Mouse (Mus musculus) cerebellum, postnatal 25 days (tissue): ENCODE measurements around the gene Iqch.

Experiments
- DNase-seq, 2 experiments: peaks; one replicate each; pipeline ENCODE4 v3.0.0; 2021; ENCODE audit warnings: mixed read lengths in 2 of 2

Gene Iqch

GRCm38 (mm10) chr9:63602043-63602939 lies at the start of gene Iqch, which contains the start of gene Aagab:
Gene Iqch, minus strand, starts transcription at chr9:63602493.
Gene Aagab, plus strand, starts transcription at chr9:63602660.
- DNase-seq: peak; percentile 98 to 99

DNA sequence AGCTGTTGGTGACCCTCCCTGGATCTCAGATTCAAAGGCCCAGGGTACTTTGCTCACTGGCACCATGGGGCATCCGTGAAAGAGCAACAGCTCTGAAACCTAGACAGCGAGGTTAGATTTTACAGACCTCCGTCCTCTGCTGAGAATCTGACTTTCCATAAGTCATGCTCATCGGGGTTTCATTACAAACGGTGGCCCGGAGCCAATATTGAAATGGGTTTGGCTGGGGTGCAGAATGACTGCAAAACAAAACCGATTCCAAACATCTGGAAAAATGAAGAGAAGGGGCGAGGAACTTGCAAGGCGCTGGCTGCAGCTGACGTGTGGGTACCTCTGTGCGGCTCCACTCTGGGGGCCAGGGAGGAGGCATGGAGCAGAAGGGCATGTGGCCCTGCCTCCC lies 49.3 kb upstream of the Iqch start:
- DNase-seq: no peak

GRCm38 (mm10) chr9:63650905-63651304 lies 48.6 kb upstream of the Iqch start:
- DNase-seq: peak; percentile 59 to 68

- peak in 1 of 2 experiments; percentile 44 for DNase-seq
Observed at GRCm38 (mm10) chr9:63649841-63650545, 47.7 kb upstream of the Iqch start.

DNA sequence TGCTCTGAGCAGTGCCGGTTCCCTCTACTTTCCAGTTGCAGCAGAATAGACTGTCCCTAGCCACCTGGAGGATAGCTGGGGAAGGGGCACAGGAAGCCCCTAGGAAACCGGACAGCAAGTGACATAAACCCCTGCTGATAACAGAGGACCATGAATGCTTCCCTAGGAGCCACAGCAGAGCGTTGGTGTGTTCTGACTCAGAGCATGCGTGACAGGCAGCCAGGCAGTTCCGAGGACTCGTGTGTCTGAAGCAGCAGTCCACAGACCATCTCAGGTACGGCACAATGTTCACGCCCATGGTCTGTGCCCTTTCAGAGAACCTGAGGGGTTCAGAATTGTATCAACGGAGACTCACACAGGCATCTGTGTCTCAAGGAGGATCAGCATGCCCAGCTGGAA lies 46.2 kb upstream of the Iqch start:
- peak; percentile 33 to 46 for DNase-seq

GRCm38 (mm10) chr9:63647581-63648519 lies 45.6 kb upstream of the Iqch start:
- DNase-seq: peak; percentile 52 to 65

DNA sequence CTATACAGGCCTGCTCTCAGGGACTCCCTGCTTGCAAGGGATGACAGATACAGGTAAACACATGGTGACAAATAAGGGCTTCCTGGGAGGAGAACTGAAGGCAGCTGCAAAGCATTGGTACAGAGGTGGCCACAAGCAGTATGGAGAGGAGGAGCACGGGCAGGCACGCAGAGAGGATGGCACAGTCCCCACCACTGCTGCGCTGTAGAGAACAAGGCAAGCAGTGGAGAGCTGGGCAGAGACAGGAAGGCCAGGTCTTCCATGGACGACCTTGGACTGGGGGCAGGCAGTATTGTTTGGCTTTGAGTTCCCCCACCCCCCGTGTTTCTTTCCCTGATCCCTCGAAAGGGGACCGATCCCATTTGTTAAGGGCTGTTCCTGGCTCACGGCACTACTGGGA lies 42.8 kb upstream of the Iqch start:
- DNase-seq: no peak

- DNase-seq: no peak
Observed at GRCm38 (mm10) chr9:63644011-63644410, 41.7 kb upstream of the Iqch start.

DNA sequence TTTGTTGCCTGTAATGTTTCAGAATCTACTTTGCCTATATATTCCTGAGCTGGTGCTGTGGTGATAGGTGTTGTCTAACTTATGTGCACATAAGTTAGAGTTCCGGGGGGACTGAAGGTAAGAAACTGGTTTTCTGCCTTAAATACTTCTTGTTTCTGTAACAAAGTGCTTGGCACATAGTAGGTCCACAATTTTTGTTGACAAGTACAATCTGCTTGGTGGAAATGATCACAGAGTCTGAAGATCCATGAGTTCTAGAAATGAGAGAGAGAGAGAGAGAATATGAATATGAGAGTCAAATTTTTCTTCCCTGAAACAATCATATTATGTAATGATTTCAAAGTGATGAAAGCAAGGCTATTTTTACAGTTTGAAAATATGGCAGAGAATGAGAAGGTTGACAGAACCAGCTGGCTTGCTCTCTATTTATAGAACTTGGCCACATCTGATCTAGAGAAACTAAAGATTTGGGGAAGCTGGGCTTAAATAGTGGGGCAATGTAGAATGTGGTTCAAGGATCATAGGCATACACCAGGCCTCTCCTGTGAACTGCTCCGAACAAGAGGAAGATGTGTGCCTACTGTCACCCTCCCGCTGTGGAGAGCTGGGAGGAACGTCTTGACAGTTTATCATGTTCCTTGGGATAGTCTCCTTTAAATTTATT lies 39.8 kb upstream of the Iqch start:
- DNase-seq: no peak

DNA sequence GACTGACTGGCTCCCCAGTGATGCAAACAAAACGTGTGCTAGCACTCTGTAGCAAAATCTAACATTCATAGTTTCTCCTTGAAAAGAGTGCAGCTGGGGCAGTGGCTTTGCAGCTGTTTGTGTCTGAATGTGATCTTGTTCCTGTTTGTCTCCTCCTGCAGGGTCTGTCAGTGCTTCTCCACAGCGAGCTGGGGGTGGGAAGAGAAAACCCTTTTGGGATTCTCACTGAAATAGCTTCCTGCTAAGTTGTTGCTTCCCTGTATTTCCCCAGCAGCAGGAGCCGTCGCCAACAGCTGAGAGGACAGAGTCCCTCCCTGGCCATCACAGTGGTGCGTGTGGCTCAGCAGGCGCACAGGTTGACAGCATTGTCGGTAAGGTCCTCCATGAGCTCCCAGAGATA lies 33.8 kb upstream of the Iqch start:
- no peak for DNase-seq

DNA sequence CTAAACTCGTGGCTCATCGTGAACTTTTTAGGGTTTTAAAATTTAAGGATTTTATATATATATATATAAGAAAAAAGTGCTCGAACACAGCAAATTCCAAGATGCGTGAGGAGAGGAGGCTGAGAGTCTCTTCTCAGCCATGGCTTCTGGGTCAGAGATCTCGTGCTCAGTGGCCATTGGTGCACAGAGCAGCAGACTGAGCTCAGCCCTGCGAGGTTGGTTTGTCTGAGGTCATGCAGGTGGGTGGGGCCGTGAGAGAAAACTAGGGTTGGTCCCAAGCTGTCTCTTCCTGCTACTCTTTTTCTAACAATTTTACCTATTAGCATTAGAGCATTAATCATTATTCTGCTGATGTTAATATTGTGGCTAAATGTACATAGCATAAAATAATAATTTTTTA lies 31.0 kb upstream of the Iqch start:
- no peak for DNase-seq

DNA sequence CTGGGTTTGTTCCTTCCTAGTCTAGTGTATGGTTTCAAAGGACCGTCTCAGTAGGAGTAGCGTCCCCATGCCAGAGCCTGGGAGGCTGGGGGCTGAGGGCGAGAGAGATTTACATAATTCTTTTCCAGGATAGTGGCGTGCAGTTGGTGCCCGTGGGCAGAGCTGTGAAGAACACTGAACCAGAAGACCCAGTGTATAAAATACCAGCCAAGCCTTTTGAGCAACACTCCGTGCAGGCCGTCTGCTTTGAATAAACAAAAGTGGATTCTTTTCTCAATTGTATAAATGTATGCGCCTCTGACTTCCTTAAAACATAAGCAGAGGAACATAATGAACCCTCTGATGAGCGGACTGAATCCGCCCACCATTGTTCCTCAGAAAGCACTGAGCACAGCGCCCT lies 30.6 kb upstream of the Iqch start:
- DNase-seq: no peak

DNA sequence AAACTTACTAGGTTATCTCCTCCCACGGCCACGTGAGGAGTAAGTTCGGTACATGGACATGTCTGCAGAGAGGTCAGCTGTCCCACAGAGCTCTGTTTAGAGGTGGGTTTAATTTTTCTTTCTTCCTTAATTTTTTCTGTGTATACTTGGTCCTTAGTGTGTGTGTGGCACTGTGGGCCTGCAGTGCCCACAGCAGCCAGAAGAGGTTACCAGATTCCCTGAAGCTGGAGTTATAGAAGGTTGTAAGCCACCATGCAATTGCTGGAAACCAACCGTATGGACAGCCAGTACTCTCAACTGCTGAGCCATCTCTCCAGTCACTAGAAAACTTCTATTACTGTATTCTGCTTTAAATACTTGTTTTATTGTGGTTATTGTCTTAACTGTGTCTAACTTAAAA lies 29.8 kb upstream of the Iqch start:
- peak in 1 of 2 experiments; percentile 22 for DNase-seq

- no peak for DNase-seq
Observed at GRCm38 (mm10) chr9:63625090-63625756, 22.9 kb upstream of the Iqch start.

- no peak for DNase-seq
Observed at GRCm38 (mm10) chr9:63623895-63624569, 21.7 kb upstream of the Iqch start.

GRCm38 (mm10) chr9:63617967-63618366 lies 15.7 kb upstream of the Iqch start:
- no peak for DNase-seq

- DNase-seq: no peak
Observed at GRCm38 (mm10) chr9:63614018-63614985, 12.0 kb upstream of the Iqch start.

DNA sequence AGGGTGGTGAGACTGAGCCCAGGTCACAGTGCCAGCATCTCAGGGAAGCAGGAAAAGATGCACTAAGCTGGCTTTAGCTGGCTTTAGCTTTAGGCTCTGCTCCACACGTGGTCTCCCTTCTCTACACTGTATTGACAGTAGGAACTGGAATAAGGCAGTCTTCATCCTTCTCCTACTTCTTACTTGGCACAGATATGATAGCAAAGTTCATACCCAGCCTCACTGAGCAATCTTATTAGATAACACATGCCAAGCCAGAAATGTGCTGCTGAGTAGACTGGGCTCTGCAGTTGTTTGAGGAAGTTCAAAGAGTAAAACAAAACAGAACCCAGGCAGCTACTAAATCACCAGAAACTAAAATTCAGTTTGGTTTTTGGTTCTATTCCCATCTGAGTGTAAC lies 11.3 kb upstream of the Iqch start:
- no peak for DNase-seq

- peak; percentile 54 to 67 for DNase-seq
Observed at GRCm38 (mm10) chr9:63612565-63613515, 10.5 kb upstream of the Iqch start.
